Mouse (Mus musculus) gastrocnemius, postnatal 14 days (tissue): ENCODE results near the gene Olfr447. TPM values are rescaled to one million over a fixed set of nuclear protein-coding genes. Genes with fewer than 3 reads are reported as not detected.

Source experiments
- DNase-seq: peaks from one replicate; pipeline ENCODE4 v3.0.0; 2021; ENCODE audit warnings: mixed read lengths
- intact Hi-C: fragments of 180-260 bp; cut with DNase I; formaldehyde crosslinking; loops from one replicate; pipeline ENCODE4 v1.15.1; 2025; ENCODE audit warnings: low total_unique reads
- long read RNA-seq, 2 experiments: library from polyadenylated mRNA; stranded (forward); transcript quantifications; one replicate each; pipeline ENCODE4 v2.0.0; 2021
- total RNA-seq, 2 experiments: library from RNA; stranded (reverse); gene quantifications; 2 replicates each; pipeline ENCODE4 v1.2.3; 2021

The Olfr447 gene
- total RNA-seq = not detected
- long read RNA-seq, experiment 1 = 0 reads
- long read RNA-seq, experiment 2 = 0 reads

DNA sequence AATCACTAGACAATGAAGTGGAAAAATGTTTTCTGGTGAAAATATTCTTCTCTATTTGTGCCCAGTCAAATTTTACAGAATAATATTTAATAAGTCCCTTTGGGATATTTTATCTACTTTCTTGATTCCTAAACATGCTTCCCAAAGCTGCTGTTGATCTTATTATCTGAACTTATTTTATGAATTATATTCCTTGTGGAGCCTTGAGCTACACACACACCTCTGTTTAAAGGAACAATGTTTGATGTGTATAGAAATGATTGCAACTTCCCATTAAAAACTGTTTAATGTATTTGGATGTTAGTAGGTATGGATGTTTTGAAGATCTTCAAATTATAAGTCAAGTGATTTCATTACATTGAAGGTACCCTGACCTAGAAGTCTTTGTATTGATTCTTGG, at the start of gene Olfr447:
TSS of gene Olfr447 (plus strand) at position 301 of the 400 bp plus-strand sequence.
- DNase-seq = no peak
- intact Hi-C loops = no loop called here

DNA sequence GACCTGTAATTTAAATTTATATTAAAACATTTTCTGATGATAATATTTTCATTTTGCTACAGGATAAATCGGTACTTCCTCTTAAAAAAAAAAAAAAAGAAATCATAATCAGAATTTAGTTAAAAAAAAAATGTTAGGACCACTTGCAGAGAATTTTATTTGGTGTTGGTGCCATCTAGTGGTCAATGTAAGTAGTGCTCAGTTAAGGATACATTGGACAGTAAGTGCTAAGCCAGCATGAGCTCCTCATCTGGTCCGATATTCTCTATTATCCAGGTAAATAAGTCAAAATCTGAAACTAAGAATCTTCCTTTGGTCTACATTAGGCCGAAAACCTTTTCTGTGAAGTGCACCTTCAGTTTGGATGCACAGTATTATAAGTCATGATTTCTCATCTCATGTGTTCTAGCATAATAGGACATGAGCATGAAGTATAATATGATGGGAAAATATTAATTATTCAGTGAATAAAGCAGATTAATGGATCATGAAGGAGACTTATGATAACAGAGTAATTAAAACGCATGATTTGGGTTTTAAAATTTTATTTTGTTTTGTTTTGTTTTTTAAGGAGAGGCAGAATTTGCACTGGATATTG, 48.4 kb upstream of the Olfr447 start:
- intact Hi-C loops = loop anchor here (10.0 kb wide), 1 partner anchor 256 kb away; no protein-coding TSS in a partner anchor
- no peak for DNase-seq

DNA sequence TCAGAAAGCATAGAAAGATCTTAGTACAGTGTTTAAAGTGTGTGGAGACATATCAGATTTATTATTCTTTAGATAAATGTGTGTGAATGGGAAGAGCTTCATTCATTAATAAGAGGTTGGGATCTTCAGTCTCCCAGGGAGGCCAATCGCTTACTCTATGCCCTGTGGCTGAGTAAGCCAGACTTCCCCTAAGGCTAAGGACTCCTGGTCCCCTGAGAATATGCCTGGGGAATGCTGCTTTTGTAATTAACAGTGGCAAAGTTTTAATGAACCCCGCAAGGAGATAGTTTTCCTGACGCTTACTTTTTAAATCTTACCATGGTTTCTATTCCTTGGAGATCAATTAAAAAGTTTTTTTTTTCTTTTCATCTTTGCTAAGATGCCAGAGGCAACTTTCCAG, 39.0 kb upstream of the Olfr447 start:
- intact Hi-C loops = loop anchor here (10.0 kb wide), 1 partner anchor 265 kb away; no protein-coding TSS in a partner anchor
- no peak for DNase-seq

DNA sequence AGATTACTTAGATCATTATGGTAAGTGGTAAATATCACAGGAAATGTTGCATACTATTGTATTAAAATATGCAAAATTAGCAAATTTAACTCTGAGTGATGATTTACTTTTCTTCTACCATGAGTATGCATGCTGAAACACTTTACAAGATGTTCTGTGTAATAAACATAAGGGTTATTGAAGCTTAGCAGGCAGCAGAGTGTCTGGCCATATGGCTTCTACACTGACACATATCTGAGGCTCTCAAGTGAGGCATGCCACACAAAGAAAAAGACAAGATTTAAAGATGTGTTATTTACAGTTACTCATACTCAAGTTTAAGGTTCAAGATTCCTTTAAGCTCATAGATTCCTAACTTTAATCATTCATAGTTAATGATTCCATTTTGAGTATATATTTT, 32.4 kb upstream of the Olfr447 start:
- no peak for DNase-seq
- intact Hi-C loops = no loop called here

DNA sequence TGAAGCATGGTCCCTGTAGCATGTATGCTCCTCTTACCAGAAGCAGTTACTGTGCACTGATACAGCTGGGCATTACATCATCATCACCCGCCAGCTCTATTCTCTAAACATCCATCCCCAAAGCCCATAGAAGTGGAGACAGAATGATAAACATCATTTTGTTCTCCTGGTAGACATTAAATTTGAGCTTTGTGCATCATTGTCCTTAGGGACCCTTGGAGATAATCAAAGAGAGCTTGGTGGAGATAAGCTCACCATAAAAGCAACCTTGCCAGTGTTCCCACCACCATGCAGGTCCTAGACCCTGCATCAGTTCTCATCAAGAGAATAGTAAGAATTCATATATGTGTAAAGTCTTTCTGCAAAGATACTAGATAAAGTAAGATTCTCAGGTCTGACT, 18.5 kb upstream of the Olfr447 start, which contains the start of gene Olfr448:
TSS of gene Olfr448 (plus strand) at position 301 of the 400 bp plus-strand sequence.
- no peak for DNase-seq
- intact Hi-C loops = no loop called here

DNA sequence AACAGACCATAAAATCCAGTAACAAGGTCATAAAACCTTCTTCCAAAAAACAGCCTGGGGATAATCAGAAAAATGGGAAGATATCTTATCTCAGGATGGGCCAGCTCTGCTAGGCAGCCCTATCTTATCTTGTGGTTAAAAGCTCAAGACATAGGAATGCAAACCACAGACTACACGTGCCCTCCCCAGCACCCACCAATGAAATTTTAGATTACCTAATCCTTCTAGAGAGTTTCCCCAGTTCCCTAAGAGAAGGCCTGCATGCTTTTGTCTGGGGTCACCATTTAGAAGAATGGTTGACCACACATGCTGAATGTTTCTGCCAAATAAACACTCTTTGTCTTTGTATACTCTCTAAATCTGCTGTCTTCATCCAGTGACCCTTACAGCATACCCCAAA, 8.3 kb upstream of the Olfr447 start:
- no peak for DNase-seq
- intact Hi-C loops = no loop called here

DNA sequence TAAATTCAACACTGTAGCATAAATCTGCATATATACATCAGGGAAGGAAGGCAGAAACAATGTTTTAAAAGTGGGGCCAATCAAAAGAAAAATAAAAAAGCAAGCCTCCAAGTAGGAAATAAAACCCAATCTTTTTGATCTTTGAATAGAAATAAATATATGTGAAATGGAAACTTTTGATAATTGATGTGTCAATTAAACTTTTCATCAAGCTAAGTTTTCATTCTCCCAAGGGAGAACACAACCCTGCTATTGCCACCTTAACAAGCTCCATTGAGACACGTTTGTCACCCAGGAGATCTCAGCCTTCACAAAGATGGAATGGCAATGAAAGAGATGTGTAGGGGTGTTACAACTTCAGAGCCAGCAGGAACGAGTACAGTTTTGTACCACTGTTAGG, 12.4 kb downstream of the Olfr447 start, which contains the start of gene Olfr446:
TSS of gene Olfr446 (plus strand) at position 301 of the 400 bp plus-strand sequence.
- no peak for DNase-seq
- intact Hi-C loops = no loop called here

DNA sequence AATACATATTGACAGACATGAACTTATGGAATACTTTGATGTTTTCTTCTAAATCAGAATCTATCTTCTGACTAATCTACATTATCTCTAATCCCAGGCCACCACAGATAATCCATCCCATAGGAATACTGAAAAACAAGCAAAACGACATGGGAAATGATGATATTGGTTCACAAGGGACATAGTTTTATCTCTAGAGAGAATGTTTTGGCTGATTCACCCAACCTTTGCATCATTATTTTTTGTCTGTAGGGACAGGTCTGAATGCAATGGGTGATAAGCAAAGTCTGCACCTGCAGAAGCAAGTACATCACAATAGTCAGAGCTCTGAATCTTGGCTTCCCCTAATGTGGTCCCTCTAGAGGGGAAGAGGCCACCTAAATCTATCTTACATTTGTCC, 40.1 kb downstream of the Olfr447 start, which contains the start of gene Olfr444:
TSS of gene Olfr444 (plus strand) at position 301 of the 400 bp plus-strand sequence.
- DNase-seq = no peak
- intact Hi-C loops = no loop called here

Other genes with a start within 250 kb of the Olfr447 start
- 10 to 100 TPM; 11.2 to 15.0 TPM for gene Tcaf1, start 198.8 kb upstream of the Olfr447 start, total RNA-seq
- not detected for gene Olfr453, start 169.5 kb upstream of the Olfr447 start, total RNA-seq
- gene Olfr38, start 152.5 kb upstream of the Olfr447 start, total RNA-seq = not detected
- not detected for gene Olfr452, start 123.8 kb upstream of the Olfr447 start, total RNA-seq
- gene Olfr450, start 96.9 kb upstream of the Olfr447 start, total RNA-seq = not detected
- not detected for gene Olfr449, start 74.5 kb upstream of the Olfr447 start, total RNA-seq
- not detected for gene Olfr448, start 18.4 kb upstream of the Olfr447 start, total RNA-seq
- gene Olfr446, start 12.5 kb downstream of the Olfr447 start, total RNA-seq = not detected
- gene Olfr444, start 40.2 kb downstream of the Olfr447 start, total RNA-seq = not detected
- not detected for gene Olfr441, start 197.5 kb downstream of the Olfr447 start, total RNA-seq
- not detected for gene Olfr237-ps1, start 237.7 kb downstream of the Olfr447 start, total RNA-seq